Mouse (Mus musculus): Measurements from ENCODE around the gene Pfdn6. TPM values are rescaled to one million over a fixed set of nuclear protein-coding genes. Genes with fewer than 3 reads are reported as not detected.

Pfdn6 gene
- polyA plus RNA-seq, 1 experiment, result 26.2 TPM

DNA sequence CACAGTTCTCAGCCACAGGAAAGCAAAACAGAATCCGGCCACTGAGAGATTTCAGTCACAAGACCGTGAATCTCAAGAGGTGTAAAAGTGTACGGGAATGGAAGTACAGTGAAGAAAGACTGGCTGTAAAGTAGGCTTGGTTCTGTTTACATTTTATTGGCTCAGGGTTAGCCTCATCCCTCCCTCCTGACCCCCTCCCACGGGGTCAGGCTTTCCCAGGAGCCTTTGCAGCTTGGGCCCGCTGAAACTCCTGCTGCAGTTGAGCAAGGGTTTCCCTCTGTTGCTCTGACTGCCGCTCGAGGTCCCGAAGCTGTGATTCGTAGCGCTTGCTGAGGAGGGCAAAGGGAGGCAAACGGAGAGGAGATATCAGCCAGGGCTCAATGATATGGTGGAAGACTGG is 1.4 kb downstream of the Pfdn6 start:
- Histone ChIP-seq H3K4me3 (replicated peaks; ENCODE audit: extremely low read depth, low read depth, low read length) (no peak overlapping the region), H3K4me1 (ENCODE audit: control insufficient read depth, insufficient read depth, low read length) (peaks cover 10% of the 10 kb centered on the region; the same call in 1 of the 2 replicates)
- WGBS, result 64% methylated on average over 11 of the region's 11 CpGs
- TF ChIP-seq CTCF (IDR thresholded peaks at IDR 0.05; ENCODE audit: insufficient read depth, low read length) (no peak), POLR2A (IDR thresholded peaks at IDR 0.05; ENCODE audit: borderline replicate concordance, extremely low read depth, low read depth, low read length) (no peak)
- no peak for DNase-seq

DNA sequence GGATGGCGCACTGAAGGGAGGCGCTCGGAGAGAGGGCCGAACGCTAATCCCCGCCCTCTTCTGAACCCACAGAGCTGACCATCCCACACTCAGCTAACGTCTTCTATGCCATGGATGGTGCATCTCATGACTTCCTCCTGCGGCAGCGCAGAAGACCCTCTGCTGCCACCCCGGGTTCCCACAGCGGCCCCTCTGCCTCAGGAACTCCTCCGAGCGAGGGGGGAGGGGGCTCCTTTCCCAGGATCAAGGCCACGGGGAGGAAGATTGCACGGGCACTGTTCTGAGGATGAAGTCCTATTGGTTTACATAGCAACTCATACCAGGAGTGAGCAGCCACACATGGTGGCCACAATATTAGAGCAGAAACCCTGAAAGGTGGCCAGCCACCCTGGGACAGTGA is 3.1 kb downstream of the Pfdn6 start:
- no peak for TF ChIP-seq CTCF (IDR thresholded peaks at IDR 0.05; ENCODE audit: insufficient read depth, low read length)
- TF ChIP-seq POLR2A (IDR thresholded peaks at IDR 0.05; ENCODE audit: borderline replicate concordance, extremely low read depth, low read depth, low read length), result no peak
- no peak for DNase-seq
- Histone ChIP-seq H3K4me1 (ENCODE audit: control insufficient read depth, insufficient read depth, low read length) (peaks cover 10% of the 10 kb centered on the region; the same call in 1 of the 2 replicates), H3K4me3 (replicated peaks; ENCODE audit: extremely low read depth, low read depth, low read length) (no peak overlapping the region)
- WGBS, result 83% methylated on average over 15 of the region's 15 CpGs

DNA sequence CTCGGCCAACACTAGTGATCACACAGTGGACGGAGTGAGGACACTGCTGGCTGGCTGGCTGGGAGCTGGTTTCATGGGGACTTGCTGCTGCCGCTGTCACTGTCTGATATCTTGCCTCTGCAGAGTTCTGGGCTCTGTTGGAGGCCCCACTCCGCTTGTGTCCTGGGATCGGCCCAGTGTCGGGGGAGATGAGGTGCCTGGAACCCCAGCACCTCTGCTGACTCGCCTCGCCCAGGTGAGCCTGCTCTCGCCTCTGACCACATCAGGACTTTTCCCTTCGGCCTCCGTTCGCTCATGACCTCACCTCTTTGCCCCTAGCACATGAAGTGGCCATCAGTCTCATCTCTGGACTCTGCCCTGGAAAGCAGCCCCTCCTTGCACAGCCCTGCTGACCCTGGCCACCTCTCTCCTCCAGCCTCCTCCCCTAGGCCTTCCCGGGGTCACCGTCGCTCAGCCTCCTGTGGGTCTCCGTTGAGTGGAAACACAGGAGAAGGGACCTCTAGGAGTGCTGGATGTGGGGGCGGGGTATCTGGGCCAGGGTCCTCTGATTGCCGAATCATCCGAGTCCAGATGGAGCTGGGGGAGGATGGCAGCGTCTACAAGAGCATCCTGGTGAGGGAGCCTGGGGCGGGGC is 4.6 kb downstream of the Pfdn6 start:
- no peak overlapping the region for H3K4me3 ChIP-seq (replicated peaks; ENCODE audit: extremely low read depth, low read depth, low read length)
- no peak for TF ChIP-seq POLR2A (IDR thresholded peaks at IDR 0.05; ENCODE audit: borderline replicate concordance, extremely low read depth, low read depth, low read length)
- TF ChIP-seq CTCF (IDR thresholded peaks at IDR 0.05; ENCODE audit: insufficient read depth, low read length), result no peak
- 87% methylated on average over 21 of the region's 21 CpGs for WGBS
- peaks cover 7% of the 10 kb centered on the region; the same call in 1 of the 2 replicates for H3K4me1 ChIP-seq (ENCODE audit: control insufficient read depth, insufficient read depth, low read length)
- no peak for DNase-seq

DNA sequence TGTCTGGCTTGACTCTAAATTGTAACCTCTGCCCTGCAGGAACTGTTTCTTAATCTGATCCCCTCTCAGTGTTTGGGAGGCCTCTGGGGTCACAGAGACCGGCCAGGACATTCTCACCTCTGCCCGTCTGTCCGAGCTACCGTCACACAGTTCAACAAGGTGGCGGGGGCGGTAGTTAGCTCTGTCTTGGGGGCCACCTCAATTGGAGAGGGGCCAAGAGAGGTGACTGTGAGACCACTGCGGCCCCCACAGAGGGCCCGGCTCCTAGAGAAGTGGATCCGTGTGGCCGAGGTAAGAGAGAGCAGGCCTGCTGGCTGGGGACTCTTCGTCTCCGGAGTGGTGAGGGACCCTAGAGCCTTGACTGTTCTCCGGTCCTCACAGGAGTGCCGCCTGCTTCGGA is 7.2 kb downstream of the Pfdn6 start:
- Histone ChIP-seq H3K4me3 (replicated peaks; ENCODE audit: extremely low read depth, low read depth, low read length) (no peak overlapping the region), H3K4me1 (ENCODE audit: control insufficient read depth, insufficient read depth, low read length) (no peaks in the 10 kb centered on the region)
- WGBS, result 95% methylated on average over 15 of the region's 15 CpGs
- DNase-seq, result no peak
- TF ChIP-seq POLR2A (IDR thresholded peaks at IDR 0.05; ENCODE audit: borderline replicate concordance, extremely low read depth, low read depth, low read length), result no peak
- TF ChIP-seq CTCF (IDR thresholded peaks at IDR 0.05; ENCODE audit: insufficient read depth, low read length), result no peak

DNA sequence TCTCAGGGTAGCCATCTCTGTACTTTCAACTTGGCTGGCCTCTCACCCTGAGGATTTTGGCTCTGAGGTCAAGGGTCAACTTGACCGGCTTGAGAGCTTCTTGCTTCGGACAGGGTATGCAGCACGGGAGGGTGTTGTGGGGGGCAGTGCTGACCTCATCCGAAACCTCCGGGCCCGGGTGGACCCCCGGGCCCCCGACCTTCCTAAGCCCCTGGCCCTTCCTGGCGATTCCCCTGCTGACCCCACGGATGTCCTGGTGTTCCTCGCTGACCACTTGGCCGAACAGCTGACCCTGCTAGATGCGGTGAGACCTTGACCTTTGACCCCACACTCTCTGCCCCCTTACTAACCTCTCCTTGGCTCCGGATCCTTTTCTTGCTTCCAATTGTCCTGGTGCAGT is 7.7 kb downstream of the Pfdn6 start:
- TF ChIP-seq POLR2A (IDR thresholded peaks at IDR 0.05; ENCODE audit: borderline replicate concordance, extremely low read depth, low read depth, low read length) (no peak), CTCF (IDR thresholded peaks at IDR 0.05; ENCODE audit: insufficient read depth, low read length) (no peak)
- DNase-seq, result no peak
- H3K4me1 ChIP-seq (ENCODE audit: control insufficient read depth, insufficient read depth, low read length), result no peaks in the 10 kb centered on the region
- WGBS, result 85% methylated on average over 14 of the region's 14 CpGs
- no peak overlapping the region for H3K4me3 ChIP-seq (replicated peaks; ENCODE audit: extremely low read depth, low read depth, low read length)

DNA sequence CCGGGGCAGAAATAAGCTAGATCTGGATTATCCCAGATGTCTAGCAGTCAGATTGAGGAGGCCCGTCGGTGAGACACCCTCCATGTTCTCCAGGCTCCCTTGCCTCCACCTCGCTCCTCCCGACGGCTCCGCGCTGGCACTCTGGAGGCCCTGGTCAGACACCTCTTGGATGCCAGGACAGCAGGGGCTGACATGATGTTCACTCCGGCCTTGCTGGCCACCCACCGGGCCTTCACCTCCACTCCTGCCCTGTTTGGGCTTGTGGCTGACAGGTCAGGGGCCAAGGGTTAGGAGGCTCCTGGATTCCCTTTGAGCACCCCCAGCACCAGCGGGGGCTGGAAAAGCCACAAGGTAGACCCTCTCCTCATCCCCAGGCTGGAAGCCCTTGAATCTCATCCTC is 8.2 kb downstream of the Pfdn6 start:
- TF ChIP-seq POLR2A (IDR thresholded peaks at IDR 0.05; ENCODE audit: borderline replicate concordance, extremely low read depth, low read depth, low read length) (no peak), CTCF (IDR thresholded peaks at IDR 0.05; ENCODE audit: insufficient read depth, low read length) (no peak)
- 90% methylated on average over 11 of the region's 11 CpGs for WGBS
- H3K4me3 ChIP-seq (replicated peaks; ENCODE audit: extremely low read depth, low read depth, low read length), result no peak overlapping the region
- DNase-seq, result no peak
- H3K4me1 ChIP-seq (ENCODE audit: control insufficient read depth, insufficient read depth, low read length), result no peaks in the 10 kb centered on the region

DNA sequence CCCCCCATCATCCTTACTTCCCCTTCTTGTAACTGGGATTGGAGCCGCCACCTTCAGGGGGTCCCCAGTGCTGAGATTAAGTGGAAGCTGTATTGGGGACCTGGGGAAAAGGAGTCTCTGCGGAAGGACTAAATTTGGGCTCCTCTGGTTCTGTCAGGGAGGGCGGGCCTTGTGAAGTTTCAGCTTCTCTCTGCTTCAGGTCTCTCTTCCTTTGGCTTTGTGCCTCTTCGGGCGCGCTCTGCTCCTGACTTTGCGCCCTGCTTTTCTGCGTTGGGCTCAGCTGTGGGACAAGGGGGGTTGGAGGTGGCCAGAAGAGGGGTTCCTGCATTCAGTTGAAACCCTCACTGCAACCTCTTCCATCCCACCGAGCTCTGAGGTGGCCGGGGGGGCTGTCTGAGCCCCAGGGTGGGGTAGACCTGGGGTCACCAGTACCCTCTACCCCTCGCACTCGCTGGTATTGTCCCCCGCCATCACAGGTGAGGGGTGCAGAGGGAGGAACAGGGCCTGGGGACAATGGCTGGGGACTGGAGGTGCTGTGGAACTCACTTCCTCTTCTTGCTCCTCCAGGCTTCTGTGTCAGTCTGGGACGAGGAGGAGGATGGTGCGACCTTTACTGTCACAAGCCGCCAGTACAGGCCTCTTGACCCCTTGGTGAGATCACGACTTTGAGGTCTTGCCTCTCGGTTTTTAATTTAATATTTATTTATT is 8.8 kb downstream of the Pfdn6 start:
- TF ChIP-seq POLR2A (IDR thresholded peaks at IDR 0.05; ENCODE audit: borderline replicate concordance, extremely low read depth, low read depth, low read length) (no peak), CTCF (IDR thresholded peaks at IDR 0.05; ENCODE audit: insufficient read depth, low read length) (no peak)
- no peaks in the 10 kb centered on the region for H3K4me1 ChIP-seq (ENCODE audit: control insufficient read depth, insufficient read depth, low read length)
- peak overlapping the region; percentile 77 for H3K4me3 ChIP-seq (replicated peaks; ENCODE audit: extremely low read depth, low read depth, low read length)
- 43% methylated on average over 18 of the region's 18 CpGs for WGBS
- no peak for DNase-seq

DNA sequence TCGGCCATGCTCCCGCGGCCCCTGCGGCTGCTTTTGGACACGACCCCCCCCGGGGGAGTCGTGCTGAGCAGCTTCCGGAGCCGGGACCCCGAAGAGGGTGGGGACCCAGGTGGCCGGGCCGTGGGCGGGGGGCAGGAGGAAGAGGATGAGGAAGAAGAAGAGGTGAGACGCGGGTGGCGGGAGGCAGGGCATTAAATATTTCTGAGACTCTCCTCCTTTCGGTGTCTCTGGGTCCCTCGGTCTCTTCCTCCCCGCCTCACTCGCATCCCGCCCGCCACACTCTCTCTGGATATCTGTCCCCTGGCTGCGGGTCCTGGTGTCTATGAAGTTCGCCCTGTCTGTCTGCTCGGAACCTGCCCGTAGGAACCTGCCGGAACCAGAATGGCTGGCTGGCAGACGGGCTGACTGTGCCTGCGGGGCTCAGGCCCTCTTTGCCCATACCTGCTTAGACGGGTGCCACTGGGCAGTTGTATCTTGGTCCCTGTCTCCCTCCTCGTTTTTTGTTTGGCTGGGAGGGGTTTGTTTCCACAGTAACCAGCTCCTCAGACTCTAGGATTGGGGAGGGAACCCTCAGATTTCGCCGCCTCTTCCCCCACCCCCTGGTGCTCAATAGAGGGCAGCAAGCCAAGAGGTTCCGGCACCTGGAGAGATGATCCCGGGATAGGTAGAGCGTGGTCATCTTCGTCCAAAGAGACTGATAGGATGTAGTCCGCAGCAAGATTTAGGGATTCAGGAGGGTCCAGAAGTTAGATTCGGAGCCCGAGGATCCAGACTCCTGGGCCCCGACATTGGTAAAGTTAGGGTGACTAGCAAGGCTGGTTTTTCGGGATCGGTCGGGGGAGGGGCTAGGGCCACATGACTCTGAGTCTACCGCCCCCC is 9.6 kb downstream of the Pfdn6 start:
- peak; percentile 77 for DNase-seq
- H3K4me1 ChIP-seq (ENCODE audit: control insufficient read depth, insufficient read depth, low read length), result no peaks in the 10 kb centered on the region
- TF ChIP-seq CTCF (IDR thresholded peaks at IDR 0.05; ENCODE audit: insufficient read depth, low read length), result no peak
- TF ChIP-seq POLR2A (IDR thresholded peaks at IDR 0.05; ENCODE audit: borderline replicate concordance, extremely low read depth, low read depth, low read length), result no peak; the same call in 1 of the 2 replicates
- WGBS, result under 1% methylated on average over 44 of the region's 45 CpGs
- peak overlapping the region; percentile 77 for H3K4me3 ChIP-seq (replicated peaks; ENCODE audit: extremely low read depth, low read depth, low read length)
